Mouse (Mus musculus) midbrain, postnatal 0 days (tissue): ENCODE data around the gene Endou. TPM values are rescaled to one million over a fixed set of nuclear protein-coding genes. Genes with fewer than 3 reads are reported as not detected.

Source experiments
- ATAC-seq: fragments of 200-750 bp; cut with Nextera tagmentation; 2 replicates; pipeline ENCODE4 v1.8.0; 2017; ENCODE audit warnings: moderate number of reproducible peaks, mild to moderate bottlenecking, moderate TSS enrichment, moderate library complexity; ENCODE audit not compliant: low FRiP score
- DNase-seq: peaks from one replicate; pipeline ENCODE4 v3.0.0-alpha.2; 2015; ENCODE audit warnings: low spot score
- H3K27ac ChIP-seq: fragments of 300-500 bp; sonication (generic); 2 replicates; pipeline ENCODE4 v1.5.1; 2014; ENCODE audit warnings: low read depth, mild to moderate bottlenecking, low read length, mixed read lengths
- H3K27me3 ChIP-seq: fragments of 300-500 bp; sonication (generic); 2 replicates; pipeline ENCODE4 v1.6.1; 2014; ENCODE audit warnings: low read length, control low read depth, mixed read lengths; ENCODE audit not compliant: insufficient read depth
- H3K36me3 ChIP-seq: fragments of 300-500 bp; sonication (generic); 2 replicates; pipeline ENCODE4 v1.6.1; 2014; ENCODE audit warnings: low read length, control low read depth, mixed read lengths; ENCODE audit not compliant: insufficient read depth
- H3K4me1 ChIP-seq: fragments of 300-500 bp; sonication (generic); 2 replicates; pipeline ENCODE4 v1.6.1; 2014; ENCODE audit warnings: mild to moderate bottlenecking, control low read depth, antibody characterized with exemption, low read length, mixed read lengths; ENCODE audit not compliant: insufficient read depth
- H3K4me2 ChIP-seq: fragments of 300-500 bp; sonication (generic); 2 replicates; pipeline ENCODE4 v1.6.1; 2014; ENCODE audit warnings: low read depth, mild to moderate bottlenecking, low read length, mixed read lengths; ENCODE audit not compliant: poor library complexity, severe bottlenecking
- H3K4me3 ChIP-seq: fragments of 300-500 bp; sonication (generic); 2 replicates; pipeline ENCODE4 v1.5.1; 2014; ENCODE audit warnings: low read depth, mild to moderate bottlenecking, low read length, moderate library complexity
- H3K9ac ChIP-seq: fragments of 300-500 bp; sonication (generic); replicated peaks from 2 replicates; pipeline ENCODE4 v1.6.1; 2014; ENCODE audit warnings: mild to moderate bottlenecking, low read length, moderate library complexity, mixed read lengths; ENCODE audit not compliant: poor library complexity, severe bottlenecking
- H3K9me3 ChIP-seq: fragments of 300-500 bp; sonication (generic); 2 replicates; pipeline ENCODE4 v1.6.1; 2016; ENCODE audit warnings: low read length, control low read depth
- CTCF ChIP-seq: IDR thresholded peaks from 2 replicates; pipeline ENCODE4 v1.5.1; 2016; ENCODE audit warnings: antibody characterized with exemption, mild to moderate bottlenecking
- WGBS: fragments of 180-500 bp; shearing (Covaris S2); extraction: QIAGEN DNeasy Blood & Tissue Kit; methylation state at CpG from one replicate; pipeline ENCODE4 v1.1.7; 2014; 5-methylcytosine and 5-hydroxymethylcytosine counted together
- polyA plus RNA-seq: library from polyadenylated mRNA; unstranded; fragments of >200 nt; fragmentation: Nextera tagmentation; extraction: Ambion mirVana; gene quantifications from 2 replicates; pipeline ENCODE4 v1.2.1, GENCODE M21; 2015
- total RNA-seq: library from RNA; depleted of rRNA; stranded (reverse); fragments of >200 nt; gene quantifications from 2 replicates; pipeline ENCODE4 v1.2.3, GENCODE M21; 2014

Endou gene
- total and polyA plus RNA-seq, 2 experiments from 2014 or later: 0.20 to 0.66 TPM

- DNase-seq: no peak
- Histone ChIP-seq H3K27ac (no peak overlapping the region), H3K9ac (no peak overlapping the region), H3K27me3 (no peaks in the 10 kb centered on the region), H3K4me1 (no peaks in the 10 kb centered on the region), H3K4me3 (no peak overlapping the region), H3K36me3 (0 out of 2 replicates have a peak, but pooled peaks cover 2% of the 10 kb centered on the region), H3K9me3 (no peaks in the 10 kb centered on the region), H3K4me2 (no peak overlapping the region)
- TF ChIP-seq CTCF: no peak
- 95% methylated on average over 7 of the region's 7 CpGs for WGBS
- no peak for ATAC-seq
Observed at GRCm38 (mm10) chr15:97738923-97739322, 7.8 kb upstream of the Endou start.

GRCm38 (mm10) chr15:97731988-97732387 lies 849 bp upstream of the Endou start:
- Histone ChIP-seq H3K9me3 (no peaks in the 10 kb centered on the region), H3K27ac (no peak overlapping the region), H3K4me3 (no peak overlapping the region), H3K27me3 (no peaks in the 10 kb centered on the region), H3K4me1 (no peaks in the 10 kb centered on the region), H3K9ac (no peak overlapping the region), H3K36me3 (no peaks in the 10 kb centered on the region), H3K4me2 (no peak overlapping the region)
- TF ChIP-seq CTCF: no peak
- no peak for ATAC-seq
- DNase-seq: no peak
- WGBS: 95% methylated on average over 11 of the region's 11 CpGs

- TF ChIP-seq CTCF: no peak
- H3K27me3 ChIP-seq: no peaks in the 10 kb centered on the region
- 69% methylated on average over 6 of the region's 6 CpGs for WGBS
- DNase-seq: no peak
- H3K9ac ChIP-seq: no peak overlapping the region
- H3K4me2 ChIP-seq: no peak overlapping the region
- no peak for ATAC-seq
- H3K4me3 ChIP-seq: no peak overlapping the region
- H3K9me3 ChIP-seq: no peaks in the 10 kb centered on the region
- no peak overlapping the region for H3K27ac ChIP-seq
- H3K4me1 ChIP-seq: no peaks in the 10 kb centered on the region
- no peaks in the 10 kb centered on the region for H3K36me3 ChIP-seq
Observed at GRCm38 (mm10) chr15:97730365-97730764, 774 bp downstream of the Endou start.

- TF ChIP-seq CTCF: no peak
- no peaks in the 10 kb centered on the region for H3K4me1 ChIP-seq
- no peak for ATAC-seq
- DNase-seq: peak; percentile 60
- no peak overlapping the region for H3K27ac ChIP-seq
- no peak overlapping the region for H3K4me2 ChIP-seq
- no peaks in the 10 kb centered on the region for H3K27me3 ChIP-seq
- WGBS: 53% methylated on average over 7 of the region's 7 CpGs
- no peak overlapping the region for H3K4me3 ChIP-seq
- no peaks in the 10 kb centered on the region for H3K36me3 ChIP-seq
- H3K9ac ChIP-seq: no peak overlapping the region
- no peaks in the 10 kb centered on the region for H3K9me3 ChIP-seq
Observed at GRCm38 (mm10) chr15:97728804-97729203, 2.3 kb downstream of the Endou start.

- no peak overlapping the region for H3K4me2 ChIP-seq
- H3K27ac ChIP-seq: no peak overlapping the region
- DNase-seq (no peak), ATAC-seq (no peak)
- H3K27me3 ChIP-seq: no peaks in the 10 kb centered on the region
- no peaks in the 10 kb centered on the region for H3K36me3 ChIP-seq
- TF ChIP-seq CTCF: no peak
- H3K4me1 ChIP-seq: no peaks in the 10 kb centered on the region
- no peaks in the 10 kb centered on the region for H3K9me3 ChIP-seq
- WGBS: 91% methylated on average over 11 of the region's 11 CpGs
- no peak overlapping the region for H3K4me3 ChIP-seq
- H3K9ac ChIP-seq: no peak overlapping the region
Observed at GRCm38 (mm10) chr15:97728394-97728793, 2.7 kb downstream of the Endou start.

GRCm38 (mm10) chr15:97727520-97727919 lies 3.6 kb downstream of the Endou start:
- DNase-seq: no peak
- WGBS: 73% methylated on average over 5 of the region's 5 CpGs
- ATAC-seq: no peak
- TF ChIP-seq CTCF: no peak
- Histone ChIP-seq H3K4me2 (no peak overlapping the region), H3K4me1 (no peaks in the 10 kb centered on the region), H3K27ac (no peak overlapping the region), H3K27me3 (no peaks in the 10 kb centered on the region), H3K36me3 (no peaks in the 10 kb centered on the region), H3K4me3 (no peak overlapping the region), H3K9me3 (no peaks in the 10 kb centered on the region), H3K9ac (no peak overlapping the region)

GRCm38 (mm10) chr15:97727048-97727447 lies 4.1 kb downstream of the Endou start:
- no peak for TF ChIP-seq CTCF
- Histone ChIP-seq H3K9me3 (no peaks in the 10 kb centered on the region), H3K4me2 (no peak overlapping the region)

More at GRCm38 (mm10) chr15:97727048-97727447, 4.1 kb downstream of the Endou start:
- H3K27ac ChIP-seq: no peak overlapping the region
- no peaks in the 10 kb centered on the region for H3K36me3 ChIP-seq
- no peaks in the 10 kb centered on the region for H3K4me1 ChIP-seq
- DNase-seq (no peak), ATAC-seq (no peak)
- H3K9ac ChIP-seq: no peak overlapping the region
- H3K27me3 ChIP-seq: no peaks in the 10 kb centered on the region
- H3K4me3 ChIP-seq: no peak overlapping the region
- 85% methylated on average over 8 of the region's 8 CpGs for WGBS
